Mouse (Mus musculus): Measurements from ENCODE around the gene Cdc42ep1. TPM values are rescaled to one million over a fixed set of nuclear protein-coding genes. Genes with fewer than 3 reads are reported as not detected.
"Not testable (repeated sequence)": the region's sequence is repeated elsewhere in the genome, so short reads cannot be mapped to it uniquely, and the experiment has no call there.

The Cdc42ep1 gene
- polyA plus RNA-seq, 1 experiment: 221 TPM

DNA sequence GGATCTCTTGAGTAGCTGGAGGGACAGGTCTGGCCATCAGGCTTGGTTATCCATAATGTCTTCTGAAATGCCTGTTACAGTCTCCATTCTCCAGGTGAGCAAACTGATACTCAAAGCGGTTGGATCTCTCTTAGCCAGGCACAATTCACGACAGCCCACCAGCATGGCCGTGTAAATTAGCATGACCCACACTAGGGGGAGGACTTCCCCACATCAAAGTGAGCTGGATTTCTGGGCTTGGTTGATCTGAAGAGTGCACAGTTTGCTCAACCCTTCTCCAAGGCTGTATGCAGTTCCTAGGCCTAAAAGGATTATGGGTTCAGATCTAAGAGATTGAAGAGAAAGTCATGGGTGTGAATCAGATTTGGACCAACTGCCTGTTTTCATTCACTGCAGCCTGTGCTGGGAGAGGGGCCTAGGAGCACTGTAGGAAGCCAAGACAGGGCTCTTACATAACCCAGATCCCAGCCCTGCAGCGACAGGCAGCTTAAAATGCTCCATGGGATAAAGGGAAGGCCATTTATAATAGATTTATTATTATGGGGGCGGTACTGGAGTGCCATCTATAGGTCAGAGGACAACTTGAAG, 29.7 kb downstream of the Cdc42ep1 start:
- no peak for DNase-seq
- TF ChIP-seq POLR2A (IDR thresholded peaks at IDR 0.05; ENCODE audit: borderline replicate concordance, extremely low read depth, low read depth, low read length) (no peak), CTCF (IDR thresholded peaks at IDR 0.05; ENCODE audit: insufficient read depth, low read length) (no peak)
- Histone ChIP-seq H3K4me3 (replicated peaks; ENCODE audit: extremely low read depth, low read depth, low read length) (no peak overlapping the region), H3K4me1 (ENCODE audit: control insufficient read depth, insufficient read depth, low read length) (peaks cover 13% of the 10 kb centered on the region)
- 54% methylated on average over 5 of the region's 5 CpGs for WGBS

DNA sequence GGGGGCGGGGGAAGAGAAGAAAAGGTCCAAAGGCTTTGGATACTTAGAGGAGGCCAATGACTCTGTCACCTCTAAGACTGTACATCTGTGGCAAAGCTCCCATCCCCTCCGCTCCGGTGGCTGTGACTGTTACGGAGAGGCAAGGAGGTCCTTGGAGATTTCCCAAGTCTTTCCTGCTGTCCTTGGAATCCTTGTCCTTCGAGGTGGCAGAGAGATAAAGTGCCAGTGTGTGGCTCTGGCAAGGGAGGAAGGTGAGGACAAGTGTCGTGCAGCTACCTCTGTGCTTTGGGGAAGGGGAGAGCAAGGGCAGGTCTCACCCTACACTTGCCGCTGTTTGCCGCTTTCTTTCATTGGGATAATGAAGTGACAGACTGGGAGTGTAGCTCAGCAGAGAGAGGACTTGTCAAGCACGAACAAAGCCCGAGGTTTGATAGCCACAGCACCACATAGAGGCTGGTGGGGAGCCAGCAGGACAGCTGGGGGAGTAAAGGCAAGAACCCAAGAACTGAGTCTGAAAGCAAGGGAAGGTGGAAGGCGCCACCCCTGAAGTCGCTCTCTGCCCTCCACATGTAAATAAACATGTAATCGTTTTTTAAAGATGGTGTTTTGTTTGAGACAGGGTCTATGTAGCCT, 31.5 kb downstream of the Cdc42ep1 start:
- H3K4me3 ChIP-seq (replicated peaks; ENCODE audit: extremely low read depth, low read depth, low read length): no peak overlapping the region
- no peak for DNase-seq
- no peak for TF ChIP-seq POLR2A (IDR thresholded peaks at IDR 0.05; ENCODE audit: borderline replicate concordance, extremely low read depth, low read depth, low read length)
- no peak for TF ChIP-seq CTCF (IDR thresholded peaks at IDR 0.05; ENCODE audit: insufficient read depth, low read length)
- H3K4me1 ChIP-seq (ENCODE audit: control insufficient read depth, insufficient read depth, low read length): peaks cover 4% of the 10 kb centered on the region
- WGBS: 51% methylated on average over 13 of the region's 13 CpGs

DNA sequence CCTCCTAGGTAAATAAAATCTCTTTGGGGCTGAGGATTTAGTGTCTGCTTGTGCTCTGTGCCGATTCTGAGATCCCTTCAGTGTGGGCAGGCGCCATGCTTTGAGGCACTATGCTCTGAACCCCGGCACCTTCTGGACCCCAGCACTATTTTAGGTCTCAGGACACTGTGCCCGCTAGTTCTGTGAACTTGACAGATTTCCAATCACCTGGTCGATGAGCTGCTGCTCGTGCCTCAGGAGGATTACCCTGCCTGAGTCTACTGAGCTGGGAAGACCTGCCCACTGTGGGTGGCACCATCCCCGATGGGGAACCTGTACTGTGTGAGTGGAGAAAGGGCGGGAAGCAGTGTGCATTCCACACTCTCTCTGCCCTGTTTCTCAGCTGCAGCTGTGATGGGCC, 32.6 kb downstream of the Cdc42ep1 start:
- TF ChIP-seq CTCF (IDR thresholded peaks at IDR 0.05; ENCODE audit: insufficient read depth, low read length) (no peak), POLR2A (IDR thresholded peaks at IDR 0.05; ENCODE audit: borderline replicate concordance, extremely low read depth, low read depth, low read length) (no peak)
- 72% methylated on average over 8 of the region's 8 CpGs for WGBS

DNA sequence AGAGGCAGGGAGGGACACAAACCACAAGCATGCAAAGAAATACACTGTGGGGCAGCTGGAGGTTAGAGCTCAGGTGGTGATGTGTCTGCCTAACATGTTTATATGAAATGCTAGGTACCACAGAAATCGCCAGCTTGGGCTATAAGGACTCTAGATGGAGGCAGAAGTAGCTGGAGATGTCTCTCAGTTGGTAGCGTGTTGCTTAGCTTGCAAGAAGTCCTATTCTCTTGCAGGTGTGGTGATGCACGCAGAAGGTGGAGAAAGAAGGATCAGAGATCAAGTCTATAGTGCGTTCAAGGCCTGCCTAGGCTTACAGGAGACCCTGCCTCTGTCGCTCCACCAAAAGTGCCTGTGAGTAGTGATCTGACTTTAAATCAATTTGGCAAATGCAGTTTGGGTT, 33.1 kb downstream of the Cdc42ep1 start:
- Histone ChIP-seq H3K4me1 (ENCODE audit: control insufficient read depth, insufficient read depth, low read length) (peaks cover 7% of the 10 kb centered on the region), H3K4me3 (replicated peaks; ENCODE audit: extremely low read depth, low read depth, low read length) (no peak overlapping the region)
- DNase-seq: no peak
- WGBS: 79% methylated on average over 5 of the region's 5 CpGs
- TF ChIP-seq POLR2A (IDR thresholded peaks at IDR 0.05; ENCODE audit: borderline replicate concordance, extremely low read depth, low read depth, low read length) (no peak), CTCF (IDR thresholded peaks at IDR 0.05; ENCODE audit: insufficient read depth, low read length) (no peak)

More for the DNA sequence above, 32.6 kb downstream of the Cdc42ep1 start:
- no peak overlapping the region for H3K4me3 ChIP-seq (replicated peaks; ENCODE audit: extremely low read depth, low read depth, low read length)
- peaks cover 7% of the 10 kb centered on the region for H3K4me1 ChIP-seq (ENCODE audit: control insufficient read depth, insufficient read depth, low read length)
- no peak for DNase-seq

DNA sequence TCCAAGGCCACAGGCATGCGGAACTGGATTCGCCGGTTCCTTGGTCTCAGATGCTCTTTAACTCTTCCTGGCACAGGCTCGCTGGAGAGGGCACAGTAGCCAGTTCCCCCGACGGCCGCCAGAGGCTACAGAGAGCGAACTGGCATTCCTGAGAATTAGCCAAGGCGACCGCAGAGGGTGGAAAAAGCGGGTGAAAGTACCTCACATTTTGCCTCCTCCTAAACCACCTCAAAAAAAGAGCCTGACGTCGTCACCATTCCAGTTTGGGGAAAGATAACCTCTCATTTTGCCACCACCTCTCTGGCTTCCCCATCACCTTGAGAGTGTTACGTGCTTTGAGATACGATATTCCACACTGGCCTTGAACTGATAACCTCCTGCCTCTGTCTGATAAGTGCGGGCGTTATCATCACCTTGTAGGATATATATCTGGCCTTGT, 33.9 kb downstream of the Cdc42ep1 start:
- TF ChIP-seq CTCF (IDR thresholded peaks at IDR 0.05; ENCODE audit: insufficient read depth, low read length) (peak; percentile 68), POLR2A (IDR thresholded peaks at IDR 0.05; ENCODE audit: borderline replicate concordance, extremely low read depth, low read depth, low read length) (0 out of 2 replicates have a peak, but pooled peaks have one; percentile 17)
- peaks cover 7% of the 10 kb centered on the region for H3K4me1 ChIP-seq (ENCODE audit: control insufficient read depth, insufficient read depth, low read length)
- peak overlapping the region; percentile 51 for H3K4me3 ChIP-seq (replicated peaks; ENCODE audit: extremely low read depth, low read depth, low read length)
- WGBS: 2% methylated on average over 17 of the region's 17 CpGs
- DNase-seq: peak; percentile 84

DNA sequence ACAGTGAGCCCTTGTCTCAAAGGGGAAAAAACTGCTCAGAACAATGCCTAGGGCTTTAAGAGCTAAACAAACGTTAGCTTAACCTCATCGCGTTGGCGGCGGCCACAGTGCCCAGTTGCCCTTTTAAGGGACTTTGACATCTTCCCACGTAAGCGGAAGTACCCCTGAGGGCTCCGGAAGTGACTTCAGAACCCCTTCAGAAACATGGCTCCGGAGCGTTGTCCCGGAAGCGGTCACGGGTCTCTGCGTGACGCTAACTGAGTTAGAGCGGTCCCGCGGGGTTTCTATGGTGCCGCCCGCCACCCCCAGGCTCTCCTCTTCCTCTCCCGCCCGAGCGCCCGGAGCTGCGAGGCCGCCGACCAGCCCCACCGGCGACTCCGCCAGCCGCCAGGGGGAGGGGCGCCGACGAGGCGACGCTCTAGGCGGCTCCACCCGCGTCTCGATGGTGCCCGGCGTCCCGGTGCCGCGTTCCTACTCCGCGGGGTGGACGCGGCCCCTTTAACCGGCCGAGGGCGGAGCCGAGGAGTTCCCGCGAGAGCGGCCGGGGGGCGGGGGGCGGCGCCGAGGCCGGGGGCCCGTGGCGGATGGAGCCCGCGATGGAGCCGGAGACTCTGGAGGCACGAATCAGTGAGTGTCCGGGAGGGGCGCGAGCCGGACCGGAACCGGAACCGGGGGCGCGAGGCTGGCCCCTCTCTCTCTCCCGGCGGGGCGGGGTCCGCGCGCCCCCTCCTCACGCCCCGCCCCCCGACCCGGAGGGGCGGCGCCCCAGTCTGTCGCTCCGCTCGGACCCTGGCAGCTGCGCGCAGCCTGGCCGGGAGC, 34.8 kb downstream of the Cdc42ep1 start, which contains the start of gene Gga1:
Gene Gga1 (plus strand): TSS at position 200 of the 819 bp plus-strand sequence.
- WGBS: under 1% methylated on average over 74 of the region's 95 CpGs
- peaks cover 7% of the 10 kb centered on the region for H3K4me1 ChIP-seq (ENCODE audit: control insufficient read depth, insufficient read depth, low read length)
- DNase-seq: peak; percentile 97
- peak; percentile 83; the same call in 1 of the 2 replicates for TF ChIP-seq POLR2A (IDR thresholded peaks at IDR 0.05; ENCODE audit: borderline replicate concordance, extremely low read depth, low read depth, low read length)
- no peak for TF ChIP-seq CTCF (IDR thresholded peaks at IDR 0.05; ENCODE audit: insufficient read depth, low read length)
- H3K4me3 ChIP-seq (replicated peaks; ENCODE audit: extremely low read depth, low read depth, low read length): peak within 1 kb of the TSS; percentile 51

DNA sequence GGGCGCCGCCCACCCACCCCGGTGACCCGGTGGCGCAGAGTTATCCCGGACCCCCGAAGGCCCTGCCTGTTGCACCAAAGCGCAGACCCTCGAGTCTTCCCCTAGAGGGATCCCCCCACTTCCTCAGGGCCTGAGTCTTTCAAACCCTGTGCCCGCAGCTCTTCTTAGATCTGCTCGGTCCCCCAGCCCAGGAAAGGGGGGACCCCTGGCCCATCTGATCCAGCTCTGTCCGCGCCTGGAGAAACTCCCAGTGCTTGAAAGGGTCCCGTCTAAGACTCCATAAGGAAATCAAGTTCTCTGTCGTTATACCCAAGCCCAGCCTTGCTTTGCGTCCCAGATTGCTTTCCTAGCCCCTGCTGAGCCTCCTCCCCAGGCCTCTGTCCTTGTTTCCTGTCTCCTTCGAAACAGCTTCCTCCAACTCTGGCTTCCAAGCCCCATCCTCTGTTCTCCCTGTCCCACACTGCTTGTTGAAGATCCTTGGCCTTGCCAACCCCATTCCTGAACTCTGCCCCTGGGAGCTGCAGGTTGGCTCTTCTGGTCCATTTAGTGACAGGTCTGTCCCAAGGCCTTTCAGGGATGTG, 35.5 kb downstream of the Cdc42ep1 start:
- TF ChIP-seq CTCF (IDR thresholded peaks at IDR 0.05; ENCODE audit: insufficient read depth, low read length): no peak
- no peak for TF ChIP-seq POLR2A (IDR thresholded peaks at IDR 0.05; ENCODE audit: borderline replicate concordance, extremely low read depth, low read depth, low read length)
- DNase-seq: peak; percentile 35
- peak overlapping the region; percentile 51 for H3K4me3 ChIP-seq (replicated peaks; ENCODE audit: extremely low read depth, low read depth, low read length)
- under 1% methylated on average over 17 of the region's 17 CpGs for whole genome bisulfite sequencing
- peaks cover 7% of the 10 kb centered on the region for H3K4me1 ChIP-seq (ENCODE audit: control insufficient read depth, insufficient read depth, low read length)

DNA sequence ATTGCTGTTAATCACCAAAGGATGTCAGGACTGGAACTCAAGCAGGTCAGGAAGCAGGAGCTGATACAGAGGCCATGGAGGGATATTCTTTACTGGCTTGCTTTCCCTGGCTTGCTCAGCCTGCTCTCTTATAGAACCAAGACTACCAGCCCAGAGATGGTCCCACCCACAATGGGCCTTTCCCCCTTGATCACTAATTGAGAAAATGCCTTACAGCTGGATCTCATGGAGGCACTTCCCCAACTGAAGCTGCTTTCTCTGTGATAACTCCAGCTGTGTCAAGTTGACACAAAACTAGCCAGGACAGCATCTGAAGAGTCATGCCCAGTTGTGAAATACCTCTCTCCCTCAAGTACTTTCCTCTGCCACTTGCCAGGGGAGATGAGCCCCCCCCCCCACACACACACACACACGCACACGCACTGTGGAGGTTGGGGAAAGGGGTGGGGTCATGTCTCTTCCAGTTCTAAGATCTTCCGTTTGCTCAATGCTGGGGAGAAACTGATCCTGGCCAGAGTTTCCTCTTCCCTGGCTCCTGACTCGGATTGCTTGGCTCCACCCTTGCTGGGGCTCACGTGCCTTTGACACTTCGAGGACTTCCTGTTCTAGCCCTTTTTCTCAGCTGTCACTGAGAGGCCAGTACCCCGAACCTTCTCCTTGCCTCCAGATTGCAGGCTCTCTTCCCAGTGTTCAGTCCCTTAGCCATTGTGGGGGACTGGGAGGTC, 36.5 kb downstream of the Cdc42ep1 start:
- H3K4me3 ChIP-seq (replicated peaks; ENCODE audit: extremely low read depth, low read depth, low read length); H3K4me1 ChIP-seq (ENCODE audit: control insufficient read depth, insufficient read depth, low read length): not testable (repeated sequence)
- WGBS: 7% methylated on average over 7 of the region's 7 CpGs
- peak; percentile 44 for DNase-seq

DNA sequence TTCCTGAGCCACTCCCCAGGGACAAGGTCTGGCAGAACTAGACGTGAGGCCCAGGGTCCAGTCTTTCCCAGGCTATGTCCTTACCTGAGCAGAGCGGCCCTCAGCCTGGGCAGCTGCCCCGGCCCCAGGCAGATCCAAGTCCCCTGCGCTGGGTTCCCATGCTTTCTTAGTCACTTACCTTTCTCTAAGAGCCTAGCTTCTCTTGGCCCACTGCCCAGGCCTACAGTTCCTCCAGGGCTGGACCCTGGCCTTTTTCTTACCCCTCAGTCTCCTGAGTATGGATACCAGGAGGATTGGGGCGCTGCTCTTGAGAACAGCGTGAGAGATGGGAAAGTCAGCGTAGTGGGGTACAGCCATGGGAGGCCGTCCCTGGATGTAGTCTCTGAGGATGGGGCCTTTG, 38.0 kb downstream of the Cdc42ep1 start:
- Histone ChIP-seq H3K4me3 (replicated peaks; ENCODE audit: extremely low read depth, low read depth, low read length) (no peak overlapping the region), H3K4me1 (ENCODE audit: control insufficient read depth, insufficient read depth, low read length) (peaks cover 7% of the 10 kb centered on the region)
- TF ChIP-seq CTCF (IDR thresholded peaks at IDR 0.05; ENCODE audit: insufficient read depth, low read length) (no peak), POLR2A (IDR thresholded peaks at IDR 0.05; ENCODE audit: borderline replicate concordance, extremely low read depth, low read depth, low read length) (no peak)
- WGBS: 88% methylated on average over 8 of the region's 8 CpGs
- no peak for DNase-seq
